Mouse (Mus musculus) heart, postnatal 14 days (tissue): ENCODE measurements at regions not wholly inside any gene's neighbourhood (a gene's known extent, or its start where the extent isn't known, plus 50 kb on each side); places are given as distances from the start of the nearest gene placed in this dataset.

ENCODE experiments used
- DNase-seq, 2 experiments: peaks; one replicate each; pipeline ENCODE4 v3.0.0; 2021 to 2022
- intact Hi-C: fragments of 180-260 bp; cut with DNase I; formaldehyde crosslinking; loops from one replicate; pipeline ENCODE4 v1.15.1; 2025

- intact Hi-C loops = loop anchor here (5.0 kb wide), 2 partner anchors 151 to 186 kb away; partner anchors contain the start of gene Kif26a
- peak; percentile 43 to 58 for DNase-seq
Measured at GRCm38 (mm10) chr12:112333125-112334079, 155.8 kb upstream of the A530016L24Rik start.

- intact Hi-C loops = loop anchor here (5.0 kb wide), 2 partner anchors 152 to 187 kb away; partner anchors contain the start of gene Kif26a
Measured at GRCm38 (mm10) chr12:112334106-112334855, 155.0 kb upstream of the A530016L24Rik start.

GRCm38 (mm10) chr12:112335641-112336040, 153.6 kb upstream of the A530016L24Rik start:
- DNase-seq = no peak
- intact Hi-C loops = no loop called here

More at GRCm38 (mm10) chr12:112334106-112334855, 155.0 kb upstream of the A530016L24Rik start:
- peak in 1 of 2 experiments; percentile 16 for DNase-seq

GRCm38 (mm10) chr12:112336691-112337295, 152.5 kb upstream of the A530016L24Rik start:
- no peak for DNase-seq
- intact Hi-C loops = no loop called here

GRCm38 (mm10) chr12:112337443-112337842, 151.8 kb upstream of the A530016L24Rik start:
- intact Hi-C loops = no loop called here
- no peak for DNase-seq

GRCm38 (mm10) chr12:112338976-112339375, 150.3 kb upstream of the A530016L24Rik start:
- no peak for DNase-seq
- intact Hi-C loops = no loop called here

- DNase-seq = peak in 1 of 2 experiments; percentile 42
- intact Hi-C loops = no loop called here
Measured at GRCm38 (mm10) chr12:112339481-112340179, 149.6 kb upstream of the A530016L24Rik start.

GRCm38 (mm10) chr12:112340248-112340647, 149.0 kb upstream of the A530016L24Rik start:
- intact Hi-C loops = no loop called here

GRCm38 (mm10) chr12:112341726-112342469, 147.3 kb upstream of the A530016L24Rik start:
- no peak for DNase-seq
- intact Hi-C loops = no loop called here

More at GRCm38 (mm10) chr12:112340248-112340647, 149.0 kb upstream of the A530016L24Rik start:
- no peak for DNase-seq

- intact Hi-C loops = no loop called here
- no peak for DNase-seq
Measured at GRCm38 (mm10) chr12:112343064-112343463, 146.2 kb upstream of the A530016L24Rik start.

- DNase-seq = peak; percentile 43 to 65
- intact Hi-C loops = no loop called here
Measured at GRCm38 (mm10) chr12:112344285-112344684, 145.0 kb upstream of the A530016L24Rik start.

- intact Hi-C loops = loop anchor here (5.0 kb wide), 2 partner anchors 102 to 198 kb away; partner anchors contain the start of gene Kif26a
- DNase-seq = peak; percentile 27 to 38
Measured at GRCm38 (mm10) chr12:112345797-112346196, 143.5 kb upstream of the A530016L24Rik start.

- intact Hi-C loops = loop anchor here (5.0 kb wide), 2 partner anchors 99 to 201 kb away; partner anchors contain the start of gene Kif26a
- no peak for DNase-seq
Measured at GRCm38 (mm10) chr12:112348116-112348515, 141.1 kb upstream of the A530016L24Rik start.

- intact Hi-C loops = loop anchor here (5.0 kb wide), 3 partner anchors 98 to 202 kb away; partner anchors contain the start of gene Kif26a
- peak in 1 of 2 experiments; percentile 23 for DNase-seq
Measured at GRCm38 (mm10) chr12:112349676-112350318, 139.5 kb upstream of the A530016L24Rik start.

- DNase-seq = no peak
- intact Hi-C loops = loop anchor here (5.0 kb wide), 1 partner anchor 153 kb away; no protein-coding TSS in a partner anchor
Measured at GRCm38 (mm10) chr12:112350733-112351132, 138.5 kb upstream of the A530016L24Rik start.

- no peak for DNase-seq
- intact Hi-C loops = no loop called here
Measured at GRCm38 (mm10) chr12:112363349-112363748, 125.9 kb upstream of the A530016L24Rik start.

- intact Hi-C loops = no loop called here
- DNase-seq = no peak
Measured at GRCm38 (mm10) chr12:112367221-112367620, 122.0 kb upstream of the A530016L24Rik start.

- intact Hi-C loops = no loop called here
- DNase-seq = no peak
Measured at GRCm38 (mm10) chr12:112368112-112368511, 121.1 kb upstream of the A530016L24Rik start.
